Mouse (Mus musculus) lung, embryonic 15.5 days (tissue): ENCODE data around the gene Defb22. TPM values are rescaled to one million over a fixed set of nuclear protein-coding genes. Genes with fewer than 3 reads are reported as not detected.

Source experiments
- ATAC-seq: fragments of 200-750 bp; cut with Nextera tagmentation; 2 replicates; pipeline ENCODE4 v1.8.0; 2017; ENCODE audit warnings: moderate number of reproducible peaks, borderline replicate concordance; ENCODE audit not compliant: low FRiP score, low TSS enrichment; ENCODE audit errors: extremely low read depth
- H3K27ac ChIP-seq: fragments of 300-500 bp; sonication (generic); 2 replicates; pipeline ENCODE4 v1.5.1; 2015; ENCODE audit warnings: moderate library complexity, mild to moderate bottlenecking, inconsistent platforms
- H3K27me3 ChIP-seq: fragments of 300-500 bp; sonication (generic); 2 replicates; pipeline ENCODE4 v1.6.1; 2015; ENCODE audit warnings: inconsistent platforms
- H3K36me3 ChIP-seq: fragments of 300-500 bp; sonication (generic); 2 replicates; pipeline ENCODE4 v1.6.1; 2015; ENCODE audit warnings: inconsistent platforms
- H3K4me1 ChIP-seq: fragments of 300-500 bp; sonication (generic); 2 replicates; pipeline ENCODE4 v1.6.1; 2015; ENCODE audit warnings: inconsistent platforms
- H3K4me2 ChIP-seq: fragments of 300-500 bp; sonication (generic); 2 replicates; pipeline ENCODE4 v1.6.1; 2015; ENCODE audit warnings: inconsistent platforms, mild to moderate bottlenecking, moderate library complexity
- H3K4me3 ChIP-seq: fragments of 300-500 bp; sonication (generic); 2 replicates; pipeline ENCODE4 v1.5.1; 2015; ENCODE audit warnings: mild to moderate bottlenecking, inconsistent platforms
- H3K9ac ChIP-seq: fragments of 300-500 bp; sonication (generic); 2 replicates; pipeline ENCODE4 v1.6.1; 2015; ENCODE audit warnings: inconsistent platforms
- H3K9me3 ChIP-seq: fragments of 300-500 bp; sonication (generic); 2 replicates; pipeline ENCODE4 v1.6.1; 2016; ENCODE audit warnings: inconsistent platforms
- WGBS: fragments of 180-500 bp; shearing (Covaris S2); methylation state at CpG from one replicate; pipeline ENCODE4 v1.1.7; 2015; 5-methylcytosine and 5-hydroxymethylcytosine counted together
- polyA plus RNA-seq: library from polyadenylated mRNA; unstranded; fragments of >200 nt; fragmentation: Nextera tagmentation; extraction: Ambion mirVana; gene quantifications from 2 replicates; pipeline ENCODE4 v1.2.1, GENCODE M21; 2015

Gene Defb22
- polyA plus RNA-seq, 1 experiment from 2014 or later: not detected

DNA sequence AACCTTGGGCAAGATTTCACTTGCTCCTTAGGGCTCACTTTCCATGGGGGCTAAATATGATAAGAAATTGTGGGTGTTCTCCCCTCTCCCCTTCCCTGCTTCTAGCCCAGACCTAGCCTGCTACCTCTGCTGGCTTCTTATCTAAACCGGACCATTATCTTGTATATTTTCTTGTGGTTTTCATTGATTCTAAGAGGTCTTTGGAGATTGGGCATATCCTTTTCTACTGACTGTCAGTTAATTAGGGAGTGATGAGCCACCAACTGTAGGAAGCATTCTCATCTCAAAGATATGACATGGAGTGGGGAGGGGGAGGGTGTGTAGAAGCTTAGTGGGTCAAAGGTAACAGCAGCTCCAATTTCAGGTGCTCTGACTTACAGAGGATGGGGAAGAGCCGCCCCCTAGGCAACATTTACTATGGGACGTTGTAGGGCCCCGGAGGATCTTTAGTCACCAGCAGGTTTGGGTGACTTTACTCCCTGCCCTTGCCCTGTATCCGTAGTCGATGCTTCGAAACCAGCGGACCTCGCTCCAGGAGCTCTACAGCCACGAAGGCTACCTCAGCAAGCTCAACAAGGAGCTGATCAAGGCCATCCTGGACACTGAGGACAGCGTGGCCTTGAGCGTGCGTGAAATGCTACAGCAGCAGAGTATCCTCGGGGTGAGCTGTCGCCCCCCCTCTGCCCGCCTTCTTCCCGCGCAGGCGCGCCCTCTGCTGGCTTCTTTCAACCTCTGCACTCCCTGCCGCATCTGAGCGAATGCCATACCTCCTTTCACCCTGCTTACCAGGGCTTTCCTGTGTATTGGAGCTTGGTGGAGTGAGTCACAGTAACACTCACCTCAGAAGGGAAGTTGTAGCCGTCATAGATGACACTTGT lies 52.7 kb downstream of the Defb22 start:
- peaks cover 10% of the 10 kb centered on the region; the same call in 1 of the 2 replicates for H3K4me1 ChIP-seq
- WGBS: 3% methylated on average over 23 of the region's 23 CpGs
- peak overlapping the region; percentile 73 for H3K4me2 ChIP-seq
- H3K4me3 ChIP-seq: peak overlapping the region; percentile 29
- no peaks in the 10 kb centered on the region for H3K36me3 ChIP-seq
- no peaks in the 10 kb centered on the region for H3K27me3 ChIP-seq
- no peaks in the 10 kb centered on the region for H3K9me3 ChIP-seq
- no peak overlapping the region for H3K27ac ChIP-seq
- H3K9ac ChIP-seq: peak overlapping the region; percentile 33; the same call in 1 of the 2 replicates
- ATAC-seq: peak; percentile 81; the same call in 1 of the 2 replicates

- no peaks in the 10 kb centered on the region for H3K27me3 ChIP-seq
- no peak overlapping the region for H3K27ac ChIP-seq
- H3K4me3 ChIP-seq: no peak overlapping the region
- 78% methylated on average over 7 of the region's 7 CpGs for WGBS
- H3K36me3 ChIP-seq: no peaks in the 10 kb centered on the region
- peaks cover 10% of the 10 kb centered on the region; the same call in 1 of the 2 replicates for H3K4me1 ChIP-seq
- H3K9me3 ChIP-seq: no peaks in the 10 kb centered on the region
- no peak for ATAC-seq
- H3K4me2 ChIP-seq: no peak overlapping the region
- H3K9ac ChIP-seq: no peak overlapping the region
Observed at GRCm38 (mm10) chr2:152436405-152436901, 53.5 kb downstream of the Defb22 start.

Other genes with a start within 250 kb of the Defb22 start
- 37.3 and 40.3 TPM in 2 replicates for gene Tbc1d20, start 196.3 kb downstream of the Defb22 start, polyA plus RNA-seq
- 89.7 and 94.4 TPM in 2 replicates for gene Rbck1, start 157.5 kb downstream of the Defb22 start, polyA plus RNA-seq
- gene Trib3, start 146.1 kb downstream of the Defb22 start, polyA plus RNA-seq: 4.1 and 5.0 TPM in 2 replicates
- 0.14 and 0.36 TPM in 2 replicates for gene Nrsn2, start 113.5 kb downstream of the Defb22 start, polyA plus RNA-seq
- gene Sox12, start 92.1 kb downstream of the Defb22 start, polyA plus RNA-seq: 10.5 and 11.3 TPM in 2 replicates
- gene Zcchc3, start 75.1 kb downstream of the Defb22 start, polyA plus RNA-seq: 37.7 and 40.5 TPM in 2 replicates
- 3.0 and 3.1 TPM in 2 replicates for gene 6820408C15Rik, start 74.6 kb downstream of the Defb22 start, polyA plus RNA-seq
- gene Defb23, start 25.5 kb downstream of the Defb22 start, polyA plus RNA-seq: not detected in 2 replicates
- gene Defb20, start 13.1 kb downstream of the Defb22 start, polyA plus RNA-seq: not detected in 2 replicates
- not detected in 2 replicates for gene Defb26, start 21.6 kb upstream of the Defb22 start, polyA plus RNA-seq
- not detected in 2 replicates for gene Defb28, start 28.1 kb upstream of the Defb22 start, polyA plus RNA-seq
- gene Defb29, start 50.0 kb upstream of the Defb22 start, polyA plus RNA-seq: not detected in 2 replicates
- not detected in 2 replicates for gene Gm17416, start 79.2 kb upstream of the Defb22 start, polyA plus RNA-seq
- gene Defb21, start 82.6 kb upstream of the Defb22 start, polyA plus RNA-seq: not detected in 2 replicates
- not detected in 2 replicates for gene Defb19, start 90.2 kb upstream of the Defb22 start, polyA plus RNA-seq
- gene Defb45, start 109.3 kb upstream of the Defb22 start, polyA plus RNA-seq: not detected in 2 replicates
- not detected in 2 replicates for gene Defb36, start 114.2 kb upstream of the Defb22 start, polyA plus RNA-seq
- 1.7 TPM in 1 of 2 replicates, not detected in the other for gene Defb25, start 132.9 kb upstream of the Defb22 start, polyA plus RNA-seq
- gene Rem1, start 136.8 kb upstream of the Defb22 start, polyA plus RNA-seq: 8.0 and 8.5 TPM in 2 replicates
- gene H13, start 179.3 kb upstream of the Defb22 start, polyA plus RNA-seq: 97.7 and 104 TPM in 2 replicates
- 27.1 and 28.5 TPM in 2 replicates for gene Mcts2, start 196.9 kb upstream of the Defb22 start, polyA plus RNA-seq
- 134 and 143 TPM in 2 replicates for gene Id1, start 246.1 kb upstream of the Defb22 start, polyA plus RNA-seq